Mouse (Mus musculus): ENCODE data around the gene Nckap5. TPM values are rescaled to one million over a fixed set of nuclear protein-coding genes. Genes with fewer than 3 reads are reported as not detected.

The Nckap5 gene
- total RNA-seq, 2 experiments from 2014 or later, result 0.19 TPM; not detected in 1

DNA sequence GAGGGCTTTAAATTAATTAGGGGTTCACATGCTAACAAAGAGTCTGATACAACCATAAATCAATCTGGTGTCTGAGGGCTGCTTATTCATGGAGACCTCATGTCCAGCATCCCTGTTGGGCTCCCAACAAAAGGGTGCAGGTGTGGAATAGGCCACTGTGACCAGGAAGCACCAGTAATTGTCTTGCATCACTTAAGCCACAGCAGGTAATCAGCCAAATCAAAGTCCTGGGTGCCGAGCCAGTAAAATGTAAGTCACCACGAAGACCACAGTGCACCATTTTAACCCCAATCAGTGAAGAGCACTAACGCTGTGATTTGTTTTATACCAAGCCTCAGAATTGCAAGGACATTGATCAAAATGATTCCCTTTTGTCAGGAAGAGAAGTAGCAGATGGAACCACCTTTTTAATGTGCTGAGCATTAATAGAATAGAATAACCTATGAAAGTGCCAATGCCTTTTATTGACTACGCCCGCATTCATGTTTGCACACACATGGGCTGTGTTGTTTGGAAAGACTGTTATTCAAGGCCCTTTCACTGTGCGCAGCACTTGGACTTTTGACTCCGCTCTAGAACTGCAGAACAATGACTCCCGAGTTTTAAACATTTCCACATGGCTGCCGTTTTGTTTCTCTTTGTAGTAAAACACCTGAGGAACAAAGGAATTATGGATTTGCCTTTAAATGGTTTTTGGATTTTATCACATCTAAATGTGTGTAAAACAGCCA is 393.5 kb downstream of the Nckap5 start:
- ATAC-seq (replicated peaks; ENCODE audit: low FRiP score, poor library complexity, severe bottlenecking), result no peak

DNA sequence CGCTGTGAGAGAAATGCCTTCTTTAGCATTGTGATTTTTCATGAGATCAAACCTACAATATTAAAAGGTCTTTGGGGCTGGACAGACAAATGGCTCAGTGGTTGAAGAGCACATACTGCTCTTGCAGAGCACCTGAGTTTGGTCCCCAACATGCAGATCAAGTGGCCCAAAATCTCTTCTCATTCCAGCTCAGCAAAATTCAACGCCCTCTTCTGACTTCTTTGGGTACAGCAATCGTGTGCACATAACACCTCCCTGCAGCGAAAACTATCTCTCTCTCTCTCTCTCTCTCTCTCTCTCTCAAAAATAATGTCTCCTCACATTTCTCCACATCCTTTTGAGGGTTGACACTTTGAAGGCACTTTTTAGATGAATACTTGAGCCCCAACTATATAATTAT is 398.3 kb downstream of the Nckap5 start:
- no peak for ATAC-seq (replicated peaks; ENCODE audit: low FRiP score, poor library complexity, severe bottlenecking)

DNA sequence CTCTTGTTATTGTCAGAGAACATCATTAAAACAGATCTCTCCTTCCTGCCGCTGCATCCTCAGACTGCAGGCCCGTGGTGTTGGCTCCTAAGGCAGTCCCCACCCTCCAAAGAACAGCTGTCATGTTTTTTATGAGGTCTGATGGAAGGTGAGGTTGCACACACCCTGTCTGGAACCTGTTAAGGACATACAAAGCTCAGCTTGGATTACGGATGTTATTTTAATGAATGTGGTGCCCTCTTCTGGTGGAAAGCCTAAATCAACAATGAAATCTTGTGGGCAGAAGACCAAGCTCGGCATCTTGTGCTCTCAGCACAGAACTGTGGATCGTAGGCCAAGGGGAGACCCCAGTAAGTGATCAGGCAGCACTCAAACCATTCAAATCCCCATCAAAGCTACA is 399.0 kb downstream of the Nckap5 start:
- no peak for ATAC-seq (replicated peaks; ENCODE audit: low FRiP score, poor library complexity, severe bottlenecking)

DNA sequence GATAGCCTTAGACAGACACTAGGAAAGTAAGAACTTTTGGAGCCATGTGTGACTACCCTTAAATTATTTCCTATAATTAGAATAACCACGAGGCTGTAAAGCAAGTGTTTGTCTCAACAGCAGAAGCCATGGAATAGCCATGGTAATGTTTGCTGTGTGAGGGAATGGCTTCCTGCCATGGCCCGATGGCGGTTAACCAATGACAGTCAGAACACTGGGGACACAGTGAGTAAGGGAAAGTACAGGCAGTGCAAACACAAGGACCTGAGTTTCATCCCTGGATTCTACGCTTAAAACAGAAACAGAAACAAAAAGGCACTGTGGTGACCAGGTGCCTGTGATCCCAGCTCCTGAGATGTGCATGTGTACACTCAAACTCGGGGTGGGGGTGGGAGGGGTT is 419.2 kb downstream of the Nckap5 start:
- no peak for ATAC-seq (replicated peaks; ENCODE audit: low FRiP score, poor library complexity, severe bottlenecking)

DNA sequence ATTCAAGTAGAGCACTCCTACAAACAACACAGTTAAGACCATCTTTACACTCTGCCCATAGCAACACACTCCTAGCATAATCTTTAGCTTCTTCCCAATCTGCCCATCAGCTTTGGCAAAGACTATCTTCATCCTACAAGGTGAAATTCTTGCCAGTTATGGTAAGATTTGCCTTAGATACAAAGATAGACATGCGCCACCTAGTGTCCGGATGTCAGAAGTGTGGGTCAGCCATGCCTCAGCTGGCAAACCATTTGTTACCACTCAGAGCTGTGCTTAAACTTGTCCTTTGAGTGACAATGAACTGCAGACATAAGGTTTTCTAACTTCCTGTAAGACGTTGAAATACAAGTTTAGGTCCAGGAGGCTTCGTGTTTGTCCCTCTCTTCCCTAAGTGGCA is 422.7 kb downstream of the Nckap5 start:
- ATAC-seq (replicated peaks; ENCODE audit: low FRiP score, poor library complexity, severe bottlenecking), result no peak

DNA sequence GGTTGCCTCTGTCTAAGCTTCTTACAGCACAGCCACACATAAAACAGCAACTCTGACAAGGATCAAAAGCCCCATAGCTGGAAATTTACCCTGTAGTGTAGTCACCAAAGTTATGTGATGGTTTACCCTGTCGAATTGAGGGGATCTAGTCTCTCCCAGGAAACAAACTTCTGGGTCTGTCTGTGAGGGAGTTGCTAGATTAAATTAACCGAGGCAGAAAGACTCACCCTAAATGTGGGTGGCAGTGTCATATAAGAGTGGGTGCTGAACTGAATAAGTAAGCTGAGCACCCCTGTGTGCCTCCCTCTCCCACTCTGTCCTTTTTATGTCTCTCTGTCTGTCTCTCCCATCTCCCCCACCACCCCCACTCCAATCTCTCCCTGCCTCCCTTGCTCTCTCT is 425.1 kb downstream of the Nckap5 start:
- ATAC-seq (replicated peaks; ENCODE audit: low FRiP score, poor library complexity, severe bottlenecking), result no peak

DNA sequence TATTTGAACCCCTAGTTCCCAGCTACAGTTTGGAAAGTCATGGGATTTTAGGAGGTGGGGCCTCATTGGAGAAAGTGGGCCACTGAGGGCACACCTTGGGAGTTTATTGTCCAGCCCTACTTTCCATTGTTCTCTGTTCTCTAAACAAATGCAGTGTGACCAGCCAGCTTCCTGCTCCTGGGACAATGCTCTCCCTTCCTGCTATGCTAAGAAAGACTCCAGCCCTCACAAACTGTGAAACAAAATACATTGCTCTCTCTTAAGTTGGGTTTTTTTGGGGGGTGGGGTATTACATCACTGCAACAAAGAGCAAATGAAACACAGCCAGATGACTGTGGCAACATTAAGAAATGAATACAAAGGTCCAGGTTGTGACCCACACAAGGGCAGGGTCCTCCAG is 426.6 kb downstream of the Nckap5 start:
- no peak for ATAC-seq (replicated peaks; ENCODE audit: low FRiP score, poor library complexity, severe bottlenecking)

DNA sequence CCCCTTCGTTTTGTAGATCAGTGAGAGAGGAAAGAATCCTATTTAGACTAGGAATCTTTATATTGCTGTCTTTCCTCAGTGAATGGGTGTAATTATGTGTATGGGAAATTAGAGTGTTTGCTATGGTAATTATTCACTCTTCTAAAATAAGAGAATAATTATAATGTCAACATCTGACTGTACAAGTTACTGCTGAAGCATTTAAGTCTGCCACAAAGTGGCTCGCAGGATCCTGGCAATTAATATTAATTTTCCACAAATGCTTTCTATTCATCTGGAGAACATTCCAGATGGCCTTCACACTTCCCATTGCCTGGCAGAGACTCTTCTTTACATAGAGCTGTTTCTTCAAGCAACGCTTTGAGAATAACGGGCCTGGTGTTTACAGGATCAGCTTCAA is 439.4 kb downstream of the Nckap5 start:
- ATAC-seq (replicated peaks; ENCODE audit: low FRiP score, poor library complexity, severe bottlenecking), result no peak

DNA sequence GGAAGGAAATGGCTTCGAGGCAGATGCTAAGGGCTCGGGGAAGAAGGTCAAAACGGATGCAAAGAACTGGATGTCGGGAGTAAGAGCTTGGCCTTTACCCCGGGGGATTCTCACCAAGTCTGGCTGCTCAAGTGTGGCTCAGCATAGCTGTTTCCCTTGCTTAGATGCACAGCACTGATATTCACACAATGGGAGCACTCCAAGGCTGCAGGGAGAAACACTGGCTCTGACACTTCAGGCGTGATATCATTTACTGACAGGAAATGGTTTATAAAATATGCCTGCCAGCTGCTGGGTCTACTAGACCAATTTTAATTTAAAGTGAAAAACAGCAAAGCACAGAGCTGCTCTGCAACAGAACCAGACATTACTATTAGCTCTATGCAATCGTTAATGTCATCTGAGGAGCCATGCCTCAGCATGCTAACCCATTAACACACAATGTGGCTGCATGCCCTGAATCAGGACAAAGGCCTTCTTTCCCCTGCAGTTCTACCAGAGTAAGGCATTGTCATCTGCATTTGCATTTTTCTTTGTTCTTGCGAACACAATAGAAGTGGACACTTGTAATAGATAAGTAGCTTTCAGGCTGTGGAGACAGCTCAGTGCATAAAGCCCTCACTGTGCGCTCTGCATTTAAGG is 453.1 kb downstream of the Nckap5 start:
- no peak for ATAC-seq (replicated peaks; ENCODE audit: low FRiP score, poor library complexity, severe bottlenecking)

DNA sequence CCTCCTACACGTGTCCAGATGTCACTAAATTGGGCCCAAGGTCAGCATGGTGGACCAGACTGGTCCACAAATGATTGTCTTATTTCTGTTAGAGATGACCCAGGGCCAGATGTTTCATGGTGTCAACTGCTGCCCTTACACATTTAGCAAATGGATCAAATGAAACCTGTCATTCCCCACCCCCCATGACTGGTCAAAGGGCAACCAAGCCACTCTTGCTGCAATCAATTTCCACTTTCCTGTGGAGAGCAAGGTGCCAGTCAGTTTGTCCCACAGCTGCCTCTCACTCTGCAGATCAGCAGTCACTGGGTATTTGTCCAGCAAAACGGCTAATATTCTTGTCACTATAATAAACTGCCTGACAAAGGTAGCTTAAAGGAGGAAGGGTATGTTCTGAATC is 463.9 kb downstream of the Nckap5 start:
- no peak for ATAC-seq (replicated peaks; ENCODE audit: low FRiP score, poor library complexity, severe bottlenecking)

DNA sequence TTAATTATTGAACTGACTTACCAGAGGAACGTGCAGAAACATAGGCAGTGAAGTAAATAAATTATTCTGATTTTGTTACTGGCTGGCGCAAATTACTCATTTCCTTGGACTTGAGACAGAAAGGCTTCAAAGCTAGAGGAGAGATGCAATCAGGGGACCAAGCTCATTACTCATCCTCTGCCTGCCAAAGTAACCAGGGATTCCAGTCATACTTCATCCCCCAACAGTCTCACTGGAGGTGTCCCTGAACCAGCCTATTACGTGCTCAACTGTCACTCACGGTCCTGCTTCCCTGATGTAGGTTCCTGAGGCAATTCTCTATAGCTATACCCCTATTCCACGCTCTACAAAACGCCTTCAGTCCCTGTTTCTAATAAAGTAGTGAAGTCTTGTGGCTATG is 466.0 kb downstream of the Nckap5 start:
- no peak for ATAC-seq (replicated peaks; ENCODE audit: low FRiP score, poor library complexity, severe bottlenecking)

DNA sequence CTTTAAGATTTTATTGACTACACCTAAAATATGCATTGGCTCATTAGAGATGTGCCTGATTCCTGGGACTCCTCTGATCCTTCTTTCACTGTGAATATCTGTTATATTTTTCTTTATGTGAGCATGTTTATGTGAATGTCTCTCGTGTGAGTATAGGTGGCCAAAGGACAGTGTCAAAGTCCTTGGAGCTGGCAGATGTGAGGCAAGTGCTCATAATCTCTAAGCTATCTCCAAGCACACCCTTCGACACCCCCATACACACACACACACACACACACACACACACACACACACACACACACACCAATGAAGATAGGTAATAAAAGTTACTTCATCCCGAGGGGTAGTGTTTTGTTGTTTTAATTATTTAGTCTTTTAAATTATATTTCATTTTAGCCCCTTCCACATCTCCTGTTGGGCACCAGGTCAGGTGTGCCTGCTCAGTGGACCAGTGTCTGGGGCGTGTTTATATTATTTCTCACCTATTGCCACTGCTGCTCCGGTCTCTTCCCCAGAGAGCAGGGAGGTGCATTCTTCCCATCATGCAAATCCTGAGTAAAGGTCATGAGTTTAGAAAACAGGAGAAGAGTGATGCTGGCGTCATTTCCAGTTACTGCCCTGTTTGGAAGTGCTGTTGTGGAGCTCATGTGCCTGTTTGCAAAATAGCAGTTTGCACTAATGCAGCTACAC is 469.9 kb downstream of the Nckap5 start:
- ATAC-seq (replicated peaks; ENCODE audit: low FRiP score, poor library complexity, severe bottlenecking), result no peak

DNA sequence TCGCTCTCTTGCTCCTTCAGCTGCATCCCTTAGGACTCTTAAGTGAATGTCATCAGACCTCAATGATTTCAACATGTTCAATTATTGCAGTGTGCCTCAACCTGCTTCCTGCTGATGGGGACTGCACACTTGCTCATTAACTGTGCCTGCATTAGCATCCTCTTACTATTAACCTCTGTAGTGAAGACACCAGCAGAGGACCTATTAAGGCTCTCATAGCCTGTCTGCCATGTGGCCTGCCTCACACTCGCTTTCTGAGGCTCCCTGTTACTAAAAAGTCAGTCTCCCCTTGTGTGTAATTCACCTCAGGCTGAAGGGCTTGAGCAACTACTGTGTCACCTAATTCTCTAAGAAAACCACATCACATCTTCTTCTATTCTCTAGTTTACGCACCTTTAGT is 470.5 kb downstream of the Nckap5 start:
- no peak for ATAC-seq (replicated peaks; ENCODE audit: low FRiP score, poor library complexity, severe bottlenecking)

DNA sequence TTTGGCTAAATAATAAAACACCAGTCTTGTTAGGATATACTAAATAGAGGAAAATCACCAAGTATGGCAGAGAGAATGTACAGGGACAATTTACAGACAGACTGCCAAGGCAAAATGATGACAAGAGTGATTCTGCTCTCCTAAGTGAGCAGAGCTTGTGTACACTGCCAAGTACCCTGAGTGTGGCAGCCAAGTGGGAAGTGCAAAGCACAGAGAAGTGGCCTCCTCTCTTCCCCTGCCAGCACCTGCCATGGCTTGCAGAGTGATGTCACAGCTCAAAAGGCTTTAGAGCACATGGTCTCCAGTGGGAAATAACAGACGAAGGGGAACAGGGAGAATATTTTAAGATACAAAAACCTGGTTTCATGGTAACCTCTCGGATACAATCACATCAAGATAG is 488.8 kb downstream of the Nckap5 start:
- ATAC-seq (replicated peaks; ENCODE audit: low FRiP score, poor library complexity, severe bottlenecking), result no peak

DNA sequence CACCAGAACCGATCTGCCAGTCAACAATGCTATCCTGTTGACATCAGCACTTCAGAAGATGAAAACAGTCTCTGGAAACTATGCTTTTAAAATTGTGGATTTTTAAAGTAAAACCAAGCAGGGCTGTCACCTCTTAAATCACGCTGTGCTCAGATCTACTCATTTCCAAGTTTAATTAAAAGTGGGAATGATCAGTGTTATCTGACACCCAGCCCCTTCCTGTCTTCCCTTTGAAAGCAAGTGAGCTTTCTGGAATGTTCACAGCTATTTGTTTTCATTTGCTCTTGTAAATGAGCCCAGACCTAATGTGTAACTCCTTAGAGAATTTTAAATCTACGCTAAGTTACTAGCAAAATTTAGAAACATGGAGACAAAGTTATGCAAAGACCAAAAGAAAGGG is 491.3 kb downstream of the Nckap5 start:
- no peak for ATAC-seq (replicated peaks; ENCODE audit: low FRiP score, poor library complexity, severe bottlenecking)

DNA sequence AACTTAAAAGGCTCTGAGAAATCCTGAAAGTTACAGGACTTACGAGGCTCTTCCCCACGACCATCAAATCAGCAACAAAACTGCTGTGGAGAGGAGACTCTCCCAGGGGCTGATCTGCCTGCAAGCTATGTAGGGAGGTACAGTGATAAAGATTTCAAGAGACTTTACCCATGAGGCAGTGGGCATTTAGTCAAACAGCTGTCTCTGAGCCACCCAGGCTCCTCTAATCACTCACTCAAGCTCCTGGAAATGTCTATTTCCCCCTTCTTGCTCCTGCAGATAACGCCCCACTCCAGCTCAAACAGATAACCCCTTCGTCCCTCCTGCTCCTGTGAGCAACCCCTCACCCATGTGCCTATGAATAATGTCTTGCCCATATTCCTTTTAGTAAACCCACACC is 496.4 kb downstream of the Nckap5 start:
- no peak for ATAC-seq (replicated peaks; ENCODE audit: low FRiP score, poor library complexity, severe bottlenecking)

DNA sequence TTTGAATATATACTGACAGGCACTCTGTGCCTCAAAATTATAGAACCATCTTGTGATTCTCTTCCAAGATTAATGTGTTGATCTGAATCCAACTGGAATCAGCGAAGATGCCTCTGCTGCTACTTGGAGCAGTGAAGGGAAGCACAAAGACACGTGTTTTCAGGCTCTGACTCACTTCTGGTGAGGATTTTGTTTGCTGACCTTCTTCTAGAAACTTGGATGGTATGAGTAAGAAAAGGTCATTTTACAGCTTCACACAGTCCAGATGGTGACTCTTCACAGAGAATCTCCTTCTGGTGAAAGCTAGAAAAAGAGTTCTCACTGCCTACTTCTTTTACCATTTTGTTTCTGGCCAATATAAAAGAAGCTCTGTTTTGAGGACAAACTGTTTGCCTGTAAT is 498.6 kb downstream of the Nckap5 start:
- ATAC-seq (replicated peaks; ENCODE audit: low FRiP score, poor library complexity, severe bottlenecking), result no peak

DNA sequence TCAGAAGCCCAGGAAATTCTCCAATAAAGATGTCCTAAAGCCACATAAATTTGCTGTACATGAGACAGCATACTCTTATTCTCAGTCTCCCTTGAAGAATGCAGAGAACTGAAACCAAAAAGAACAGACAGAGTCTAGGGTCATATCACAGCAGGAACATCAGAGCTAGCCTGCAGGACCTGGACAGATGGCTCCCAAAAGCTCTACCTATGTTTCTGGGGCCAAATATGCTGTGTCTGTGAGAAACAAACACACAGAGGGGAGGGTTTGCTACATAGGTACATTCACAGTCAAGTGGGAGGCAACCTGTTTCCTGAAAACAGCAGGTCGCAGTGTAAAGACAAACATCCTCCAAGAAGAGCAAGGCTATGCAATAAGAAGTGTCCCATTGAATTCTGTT is 509.9 kb downstream of the Nckap5 start:
- no peak for ATAC-seq (replicated peaks; ENCODE audit: low FRiP score, poor library complexity, severe bottlenecking)

DNA sequence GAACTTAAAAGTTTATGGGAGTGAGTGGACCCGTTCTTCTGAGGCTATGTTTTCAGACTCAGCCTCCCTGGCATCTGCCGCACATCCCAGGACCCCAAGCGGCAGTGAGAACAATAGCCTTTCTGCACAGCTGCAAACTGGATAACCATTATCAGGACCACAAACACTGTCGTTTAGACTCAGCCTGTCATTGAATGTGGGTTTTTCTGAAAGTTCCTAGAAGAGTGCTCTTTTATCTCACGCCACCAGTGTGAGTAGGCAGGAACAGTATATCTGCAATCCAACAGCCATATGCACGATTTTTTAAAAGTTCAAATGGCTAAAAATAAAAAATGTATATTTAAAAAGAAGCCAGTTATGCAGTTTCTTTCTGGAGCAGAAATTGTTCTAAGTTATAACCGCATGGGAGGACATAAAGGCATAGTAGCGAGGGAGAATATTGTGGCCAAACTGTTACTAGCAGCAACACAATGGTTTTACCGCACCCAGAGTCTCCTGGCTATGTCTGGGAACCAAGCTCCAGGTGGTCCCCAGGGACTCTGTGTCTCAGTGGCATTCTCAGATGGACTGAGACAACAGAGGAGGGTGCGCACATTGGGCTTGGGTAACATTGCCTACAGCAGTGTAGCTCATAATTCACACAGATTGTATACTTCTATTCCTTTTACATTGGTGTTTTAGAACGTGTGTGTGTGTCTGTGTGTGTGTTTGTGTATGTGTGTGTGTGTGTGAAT is 512.6 kb downstream of the Nckap5 start:
- ATAC-seq (replicated peaks; ENCODE audit: low FRiP score, poor library complexity, severe bottlenecking), result no peak

DNA sequence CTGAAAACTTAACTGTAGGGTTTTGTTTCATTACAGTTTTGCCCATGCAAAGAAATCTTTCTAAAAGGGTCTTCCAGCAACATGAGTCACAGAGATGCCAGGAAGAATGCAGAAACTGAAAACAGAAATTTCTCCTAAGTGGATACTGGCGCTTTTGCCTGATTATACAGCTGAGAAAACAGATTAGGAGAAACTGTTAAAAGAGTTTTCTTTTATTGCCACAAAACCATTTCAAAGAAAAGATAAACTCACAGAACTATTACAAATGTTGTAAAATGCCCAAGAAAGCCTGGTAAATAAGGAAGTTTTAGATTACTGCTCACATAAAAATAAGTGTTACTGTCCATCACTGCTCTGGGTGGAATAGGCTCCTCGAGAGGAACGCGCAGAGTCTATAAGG is 513.3 kb downstream of the Nckap5 start:
- ATAC-seq (replicated peaks; ENCODE audit: low FRiP score, poor library complexity, severe bottlenecking), result no peak

DNA sequence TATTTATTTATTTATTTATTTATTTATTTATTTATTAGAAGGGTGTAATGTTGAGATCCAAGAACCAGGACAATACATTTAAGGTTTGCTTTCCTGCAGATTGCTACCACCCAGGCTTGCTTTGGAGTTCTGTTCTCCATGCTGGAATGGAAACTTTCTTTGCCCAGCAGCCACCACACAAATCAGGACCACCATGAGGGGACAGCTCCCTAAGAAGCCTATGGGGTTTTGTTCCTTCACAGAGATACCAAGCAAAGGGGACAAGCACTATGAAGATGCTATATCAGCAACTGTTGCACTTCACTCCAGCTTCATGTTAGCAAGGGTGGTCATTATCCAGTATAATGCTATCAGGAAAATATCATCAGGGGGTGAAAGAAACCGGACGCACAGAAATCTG is 513.7 kb downstream of the Nckap5 start:
- no peak for ATAC-seq (replicated peaks; ENCODE audit: low FRiP score, poor library complexity, severe bottlenecking)

Measured in erythroblast, adult 5-6 weeks (primary cell).